Mouse (Mus musculus) NIH3T3 (cell line): ENCODE results near the gene Pten.
"Not testable (repeated sequence)": the region's sequence is repeated elsewhere in the genome, so short reads cannot be mapped to it uniquely, and the experiment has no call there.

ENCODE experiments used
- DNase-seq: peaks from one replicate; pipeline ENCODE4 v3.0.0-alpha.2; 2012; ENCODE audit warnings: low read depth

The Pten gene

GRCm38 (mm10) chr19:32755104-32755791, 2.0 kb upstream of the Pten start:
- DNase-seq: no peak

- peak; percentile 99 for DNase-seq
Observed at GRCm38 (mm10) chr19:32755792-32756635, 1.3 kb upstream of the Pten start.

- DNase-seq: no peak
Observed at GRCm38 (mm10) chr19:32756636-32756899, 729 bp upstream of the Pten start.

- peak; percentile 67 for DNase-seq
Observed at GRCm38 (mm10) chr19:32757831-32758792, 815 bp downstream of the Pten start.

- peak; percentile 35 for DNase-seq
Observed at GRCm38 (mm10) chr19:32758793-32759161, 1.5 kb downstream of the Pten start.

- DNase-seq: peak; percentile 39
Observed at GRCm38 (mm10) chr19:32759357-32760024, 2.2 kb downstream of the Pten start.

- DNase-seq: peak; percentile 58
Observed at GRCm38 (mm10) chr19:32760499-32760898, 3.2 kb downstream of the Pten start.

GRCm38 (mm10) chr19:32761162-32761561, 3.9 kb downstream of the Pten start:
- no peak for DNase-seq

- DNase-seq: no peak
Observed at GRCm38 (mm10) chr19:32762493-32762892, 5.2 kb downstream of the Pten start.

GRCm38 (mm10) chr19:32778411-32778810, 21.1 kb downstream of the Pten start:
- no peak for DNase-seq

GRCm38 (mm10) chr19:32779131-32779530, 21.8 kb downstream of the Pten start:
- DNase-seq: no peak

- peak; percentile 67 for DNase-seq
Observed at GRCm38 (mm10) chr19:32781305-32782071, 24.2 kb downstream of the Pten start.

- not testable (repeated sequence) for DNase-seq
Observed at GRCm38 (mm10) chr19:32787388-32787787, 30.1 kb downstream of the Pten start.

GRCm38 (mm10) chr19:32788016-32788415, 30.7 kb downstream of the Pten start:
- not testable (repeated sequence) for DNase-seq

- DNase-seq: no peak
Observed at GRCm38 (mm10) chr19:32789535-32789934, 32.2 kb downstream of the Pten start.

- DNase-seq: peak; percentile 72
Observed at GRCm38 (mm10) chr19:32792610-32793009, 35.3 kb downstream of the Pten start.

- DNase-seq: no peak
Observed at GRCm38 (mm10) chr19:32793901-32794300, 36.6 kb downstream of the Pten start.

GRCm38 (mm10) chr19:32800557-32800956, 43.3 kb downstream of the Pten start:
- DNase-seq: no peak

- no peak for DNase-seq
Observed at GRCm38 (mm10) chr19:32804703-32805102, 47.4 kb downstream of the Pten start.

GRCm38 (mm10) chr19:32807610-32808009, 50.3 kb downstream of the Pten start:
- DNase-seq: no peak

GRCm38 (mm10) chr19:32808690-32809089, 51.4 kb downstream of the Pten start:
- DNase-seq: no peak
